Mouse (Mus musculus) kidney, embryonic 15.5 days (tissue): ENCODE data around the gene A830031A19Rik. TPM values are rescaled to one million over a fixed set of nuclear protein-coding genes. Genes with fewer than 3 reads are reported as not detected.

Source experiments
- ATAC-seq: fragments of 200-750 bp; cut with Nextera tagmentation; replicated peaks from 2 replicates; pipeline ENCODE4 v1.8.0; 2017; ENCODE audit warnings: moderate TSS enrichment; ENCODE audit not compliant: low FRiP score
- H3K27ac ChIP-seq: fragments of 300-500 bp; sonication (generic); 2 replicates; pipeline ENCODE4 v1.5.1; 2015; ENCODE audit warnings: mild to moderate bottlenecking, inconsistent platforms
- H3K27me3 ChIP-seq: fragments of 300-500 bp; sonication (generic); 2 replicates; pipeline ENCODE4 v1.6.1; 2015; ENCODE audit warnings: inconsistent platforms
- H3K36me3 ChIP-seq: fragments of 300-500 bp; sonication (generic); 2 replicates; pipeline ENCODE4 v1.6.1; 2015; ENCODE audit warnings: inconsistent platforms
- H3K4me1 ChIP-seq: fragments of 300-500 bp; sonication (generic); 2 replicates; pipeline ENCODE4 v1.6.1; 2015; ENCODE audit warnings: inconsistent platforms
- H3K4me2 ChIP-seq: fragments of 300-500 bp; sonication (generic); 2 replicates; pipeline ENCODE4 v1.6.1; 2015; ENCODE audit warnings: moderate library complexity, mild to moderate bottlenecking, inconsistent platforms
- H3K4me3 ChIP-seq: fragments of 300-500 bp; sonication (generic); replicated peaks from 2 replicates; pipeline ENCODE4 v1.5.1; 2015; ENCODE audit warnings: mild to moderate bottlenecking, inconsistent platforms
- H3K9ac ChIP-seq: fragments of 300-500 bp; sonication (generic); 2 replicates; pipeline ENCODE4 v1.6.1; 2015; ENCODE audit warnings: mild to moderate bottlenecking, inconsistent platforms
- H3K9me3 ChIP-seq: fragments of 300-500 bp; sonication (generic); replicated peaks from 2 replicates; pipeline ENCODE4 v1.6.1; 2016; ENCODE audit warnings: inconsistent platforms
- WGBS: fragments of 180-500 bp; shearing (Covaris S2); methylation state at CpG from one replicate; pipeline ENCODE4 v1.1.7; 2015; ENCODE audit warnings: mixed read lengths; 5-methylcytosine and 5-hydroxymethylcytosine counted together
- polyA plus RNA-seq: library from polyadenylated mRNA; unstranded; fragments of >200 nt; fragmentation: Nextera tagmentation; extraction: Ambion mirVana; gene quantifications from 2 replicates; pipeline ENCODE4 v1.2.1, GENCODE M21; 2015

The A830031A19Rik gene
- polyA plus RNA-seq, 1 experiment from 2014 or later, result not detected

DNA sequence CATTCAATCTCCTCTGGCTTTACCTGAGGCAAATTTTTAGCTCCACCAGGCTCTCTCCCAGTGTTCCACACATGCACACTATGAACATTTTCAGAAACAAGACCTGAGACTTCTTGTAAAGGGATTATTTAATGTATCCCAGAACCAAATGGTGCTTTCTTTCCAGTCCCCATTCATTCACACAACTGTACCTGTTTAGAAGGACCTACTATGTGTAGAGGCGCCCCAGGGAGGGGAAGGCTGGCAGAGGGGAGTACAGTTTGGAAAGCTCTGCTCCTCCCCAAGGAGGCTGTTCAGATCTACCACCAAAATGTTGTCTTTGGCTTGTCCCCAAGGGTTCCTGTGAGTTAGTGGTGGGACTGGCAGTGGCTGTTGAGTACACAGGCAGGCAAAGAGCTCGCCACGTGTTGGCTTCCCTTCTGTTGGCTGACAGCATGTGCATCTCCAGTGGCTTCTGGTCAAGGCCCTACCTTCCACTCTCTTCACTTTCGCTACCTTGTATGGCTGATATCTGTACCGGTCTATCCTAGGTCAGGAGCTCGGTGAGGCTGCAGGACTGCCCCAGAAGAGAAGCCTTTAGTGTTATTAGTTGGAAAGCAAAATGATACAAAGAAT, 28.4 kb upstream of the A830031A19Rik start:
- Histone ChIP-seq H3K27ac (no peak overlapping the region), H3K4me3 (no peak overlapping the region), H3K36me3 (no peaks in the 10 kb centered on the region), H3K27me3 (peaks cover 45% of the 10 kb centered on the region), H3K4me2 (no peak overlapping the region), H3K4me1 (peaks cover 21% of the 10 kb centered on the region), H3K9ac (no peak overlapping the region), H3K9me3 (no peaks in the 10 kb centered on the region)
- WGBS, result 84% methylated on average over 6 of the region's 6 CpGs
- ATAC-seq, result no peak

DNA sequence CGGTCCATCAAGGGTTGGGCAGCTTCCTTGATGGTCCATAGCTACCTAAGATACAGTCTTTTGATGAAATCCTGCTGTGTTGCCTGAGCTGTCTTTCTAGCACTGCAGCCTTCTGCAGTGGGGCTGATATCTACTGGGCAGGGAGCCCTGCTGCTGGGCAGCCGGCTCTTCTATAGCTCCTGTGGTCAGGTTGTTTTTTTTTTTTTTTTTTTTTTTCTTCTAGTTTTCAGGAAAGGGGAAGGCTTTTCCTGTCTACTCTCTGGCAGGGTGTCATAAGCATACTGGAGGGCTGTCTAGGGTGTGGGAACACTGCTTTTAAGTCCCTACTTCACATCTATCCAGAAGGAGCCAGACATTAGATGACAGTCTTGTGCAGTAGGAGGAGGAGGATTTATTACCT, 27.5 kb upstream of the A830031A19Rik start:
- no peaks in the 10 kb centered on the region for H3K9me3 ChIP-seq
- H3K9ac ChIP-seq, result no peak overlapping the region
- no peaks in the 10 kb centered on the region for H3K36me3 ChIP-seq
- no peak overlapping the region for H3K4me3 ChIP-seq
- H3K27ac ChIP-seq, result no peak overlapping the region
- no peak for ATAC-seq
- H3K27me3 ChIP-seq, result peaks cover 54% of the 10 kb centered on the region
- 67% methylated on average over 2 of the region's 2 CpGs for WGBS
- H3K4me1 ChIP-seq, result peaks cover 21% of the 10 kb centered on the region
- no peak overlapping the region for H3K4me2 ChIP-seq

DNA sequence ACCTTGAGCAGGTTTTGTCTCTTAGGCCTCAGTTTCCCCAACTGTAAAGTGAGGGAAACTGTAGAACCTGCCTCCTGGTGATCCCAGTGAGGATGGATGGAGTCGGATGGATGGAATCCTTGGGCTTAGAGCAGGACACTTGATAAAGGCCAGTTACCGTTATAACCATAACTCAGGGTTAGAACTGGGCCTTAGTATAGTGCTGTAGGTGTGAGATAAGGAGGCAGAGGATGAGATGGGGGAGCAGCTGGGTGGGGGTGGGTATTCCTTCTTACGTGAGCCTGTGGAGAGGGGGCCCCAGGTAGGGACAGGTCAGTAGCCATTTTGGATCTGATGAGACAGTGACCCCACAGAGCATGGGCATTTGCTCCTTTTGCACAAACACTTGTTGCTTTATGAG, 26.8 kb upstream of the A830031A19Rik start:
- Histone ChIP-seq H3K9ac (no peak overlapping the region), H3K4me3 (no peak overlapping the region), H3K27me3 (peaks cover 61% of the 10 kb centered on the region), H3K4me2 (no peak overlapping the region), H3K36me3 (no peaks in the 10 kb centered on the region), H3K4me1 (peaks cover 21% of the 10 kb centered on the region), H3K27ac (no peak overlapping the region), H3K9me3 (no peaks in the 10 kb centered on the region)
- ATAC-seq, result no peak
- WGBS, result 86% methylated on average over 3 of the region's 3 CpGs

DNA sequence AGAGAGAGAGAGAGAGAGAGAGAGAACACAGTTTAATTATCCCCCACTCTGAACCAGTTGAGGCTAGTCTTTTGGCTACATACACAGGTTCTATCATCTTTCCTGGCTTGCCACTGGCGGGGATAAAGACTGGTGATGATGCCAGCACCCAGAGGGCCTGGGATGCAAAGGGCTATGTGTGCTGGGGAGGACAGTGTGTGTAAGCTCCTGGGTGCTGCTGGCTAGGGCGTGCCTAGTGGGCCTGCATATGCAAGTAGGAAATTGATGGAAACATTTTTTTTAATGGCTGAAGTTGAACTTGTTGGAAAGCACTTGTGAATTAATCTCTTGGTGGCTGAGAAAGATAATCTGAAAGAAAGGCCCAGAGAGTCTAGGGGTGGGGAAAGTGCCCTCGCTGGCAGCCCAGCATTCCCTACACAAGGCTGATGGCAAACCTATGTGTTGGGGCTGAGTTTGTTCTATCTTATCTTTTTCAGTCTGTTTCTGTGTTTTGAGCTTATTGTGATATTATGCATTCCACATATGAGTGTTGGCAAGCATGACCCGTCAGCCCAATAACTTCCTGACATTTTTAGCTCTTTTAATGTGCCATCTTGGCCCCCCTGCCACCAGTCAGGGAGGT, 25.7 kb upstream of the A830031A19Rik start:
- WGBS, result 70% methylated on average over 4 of the region's 4 CpGs
- Histone ChIP-seq H3K9me3 (no peaks in the 10 kb centered on the region), H3K27me3 (peaks cover 67% of the 10 kb centered on the region), H3K4me3 (no peak overlapping the region), H3K27ac (no peak overlapping the region), H3K36me3 (no peaks in the 10 kb centered on the region), H3K4me2 (no peak overlapping the region), H3K9ac (no peak overlapping the region), H3K4me1 (peaks cover 21% of the 10 kb centered on the region)
- no peak for ATAC-seq

DNA sequence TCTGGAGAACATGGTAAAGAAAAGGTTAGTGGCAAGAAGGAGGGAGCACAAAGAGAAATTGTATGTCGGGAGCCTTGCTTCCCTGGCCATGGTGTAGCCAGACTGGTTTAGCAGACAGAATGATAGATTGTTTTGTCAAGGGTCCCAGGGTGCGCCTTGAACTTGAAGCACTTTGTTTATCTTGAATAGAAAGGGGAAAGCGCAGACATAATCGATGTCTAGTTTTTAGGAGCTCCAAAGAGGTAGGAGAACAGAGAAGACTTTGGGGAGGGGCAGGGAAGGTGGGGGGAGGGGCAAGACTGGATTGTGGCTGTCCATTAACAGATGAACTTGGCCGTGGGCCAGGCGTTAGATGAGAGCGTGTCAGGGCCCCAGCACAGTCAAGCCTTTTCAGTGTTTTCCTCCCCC, 25.0 kb upstream of the A830031A19Rik start:
- H3K4me2 ChIP-seq, result no peak overlapping the region
- no peaks in the 10 kb centered on the region for H3K36me3 ChIP-seq
- no peak overlapping the region for H3K9ac ChIP-seq
- 19% methylated on average over 7 of the region's 7 CpGs for WGBS
- peaks cover 21% of the 10 kb centered on the region for H3K4me1 ChIP-seq
- H3K27ac ChIP-seq, result no peak overlapping the region; the same call in 1 of the 2 replicates
- no peak overlapping the region for H3K4me3 ChIP-seq
- no peaks in the 10 kb centered on the region for H3K9me3 ChIP-seq
- ATAC-seq, result peak; percentile 67; the same call in 1 of the 2 replicates
- H3K27me3 ChIP-seq, result peaks cover 72% of the 10 kb centered on the region

DNA sequence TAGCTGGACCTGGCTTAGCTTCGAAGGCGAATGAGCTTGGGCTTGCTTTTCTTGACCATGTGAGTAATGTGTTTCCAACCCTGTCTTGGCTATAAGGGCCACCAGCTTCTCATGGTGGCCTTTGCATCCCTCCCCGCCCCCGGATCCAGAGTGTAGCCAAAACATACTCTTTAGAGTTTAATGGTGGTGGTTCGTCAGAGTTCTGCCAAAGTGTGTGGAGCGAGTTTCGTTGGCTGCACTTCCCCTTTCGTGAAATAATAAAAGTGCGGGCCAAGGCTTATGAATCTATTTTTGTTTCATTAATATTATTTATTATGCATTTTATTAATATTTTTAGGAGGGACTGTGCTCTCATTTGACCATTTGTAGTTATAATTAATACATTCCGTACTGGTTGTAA, 24.4 kb upstream of the A830031A19Rik start:
- Histone ChIP-seq H3K4me2 (no peak overlapping the region), H3K36me3 (no peaks in the 10 kb centered on the region), H3K9me3 (no peaks in the 10 kb centered on the region), H3K9ac (no peak overlapping the region), H3K27ac (no peak overlapping the region), H3K4me1 (peaks cover 19% of the 10 kb centered on the region), H3K4me3 (no peak overlapping the region), H3K27me3 (peaks cover 75% of the 10 kb centered on the region)
- WGBS, result 62% methylated on average over 10 of the region's 10 CpGs
- no peak for ATAC-seq

DNA sequence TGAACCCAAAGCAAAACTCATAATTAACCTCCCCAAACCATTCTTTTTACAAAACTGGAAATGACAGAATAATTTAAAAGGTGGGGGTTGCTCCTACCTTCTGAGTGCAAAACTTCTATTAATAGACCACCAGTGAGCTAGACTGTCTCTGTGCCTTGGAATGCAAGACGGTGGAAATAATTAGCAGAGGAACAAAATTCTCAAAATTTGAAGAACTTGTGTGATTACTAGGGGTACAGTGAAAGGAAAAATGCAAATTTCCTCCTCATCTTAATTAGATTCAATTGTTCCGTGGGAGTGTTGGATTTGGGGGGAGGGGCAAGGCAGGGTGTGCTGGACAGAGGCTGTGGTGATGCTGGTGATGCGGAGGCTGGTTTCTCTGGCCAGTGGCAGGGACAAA, 23.8 kb upstream of the A830031A19Rik start:
- Histone ChIP-seq H3K9ac (no peak overlapping the region), H3K27ac (no peak overlapping the region), H3K4me1 (peaks cover 17% of the 10 kb centered on the region), H3K4me3 (no peak overlapping the region), H3K9me3 (no peaks in the 10 kb centered on the region), H3K27me3 (peaks cover 80% of the 10 kb centered on the region), H3K4me2 (no peak overlapping the region), H3K36me3 (no peaks in the 10 kb centered on the region)
- WGBS, result 48% methylated on average over 3 of the region's 3 CpGs
- ATAC-seq, result no peak

DNA sequence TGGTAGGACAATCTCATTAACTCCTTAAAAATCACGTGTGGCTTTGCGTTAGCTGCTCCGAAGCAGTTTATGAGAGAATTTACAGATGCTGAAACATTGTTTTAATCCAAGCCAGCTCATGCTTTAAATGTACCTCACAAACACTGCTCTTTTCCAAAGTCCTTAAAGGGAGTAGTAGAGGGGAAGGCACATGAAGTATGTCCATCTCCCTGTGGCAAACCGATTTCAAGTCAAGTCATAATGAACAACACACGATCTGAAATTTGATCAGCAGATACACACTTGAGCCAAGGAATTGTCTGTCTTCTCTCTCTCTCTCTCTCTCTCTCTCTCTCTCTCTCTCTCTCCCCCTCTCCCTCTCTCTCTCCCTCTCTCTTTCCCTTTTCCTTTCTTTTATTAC, 23.2 kb upstream of the A830031A19Rik start:
- Histone ChIP-seq H3K36me3 (no peaks in the 10 kb centered on the region), H3K9ac (no peak overlapping the region), H3K4me3 (no peak overlapping the region), H3K27me3 (peaks cover 79% of the 10 kb centered on the region), H3K9me3 (no peaks in the 10 kb centered on the region), H3K4me2 (no peak overlapping the region), H3K27ac (no peak overlapping the region), H3K4me1 (peaks cover 17% of the 10 kb centered on the region)
- 67% methylated on average over 5 of the region's 5 CpGs for WGBS
- no peak for ATAC-seq

DNA sequence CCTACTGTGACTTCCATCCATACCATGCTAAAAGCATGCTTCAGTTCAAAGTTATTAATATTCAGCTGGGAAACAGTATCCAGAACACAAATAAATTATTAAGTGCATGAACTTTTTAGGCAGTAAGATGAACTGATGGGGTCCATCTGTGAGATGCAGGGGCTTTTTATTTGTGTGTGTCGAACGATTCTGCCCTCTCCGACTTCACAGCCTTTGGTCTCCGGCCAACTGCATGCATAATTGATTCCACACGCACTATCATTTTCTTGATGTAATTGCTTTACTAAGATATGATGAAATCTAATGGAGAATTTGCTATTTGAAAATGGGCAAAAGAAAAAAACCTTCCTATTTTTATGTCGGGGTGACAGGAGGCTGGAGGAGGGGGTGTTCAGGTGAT, 22.2 kb upstream of the A830031A19Rik start:
- no peak overlapping the region for H3K4me3 ChIP-seq
- WGBS, result 53% methylated on average over 6 of the region's 6 CpGs
- H3K9ac ChIP-seq, result no peak overlapping the region
- H3K4me2 ChIP-seq, result no peak overlapping the region
- no peak for ATAC-seq
- H3K27ac ChIP-seq, result no peak overlapping the region
- H3K36me3 ChIP-seq, result no peaks in the 10 kb centered on the region
- peaks cover 17% of the 10 kb centered on the region for H3K4me1 ChIP-seq
- no peaks in the 10 kb centered on the region for H3K9me3 ChIP-seq
- H3K27me3 ChIP-seq, result peaks cover 83% of the 10 kb centered on the region

DNA sequence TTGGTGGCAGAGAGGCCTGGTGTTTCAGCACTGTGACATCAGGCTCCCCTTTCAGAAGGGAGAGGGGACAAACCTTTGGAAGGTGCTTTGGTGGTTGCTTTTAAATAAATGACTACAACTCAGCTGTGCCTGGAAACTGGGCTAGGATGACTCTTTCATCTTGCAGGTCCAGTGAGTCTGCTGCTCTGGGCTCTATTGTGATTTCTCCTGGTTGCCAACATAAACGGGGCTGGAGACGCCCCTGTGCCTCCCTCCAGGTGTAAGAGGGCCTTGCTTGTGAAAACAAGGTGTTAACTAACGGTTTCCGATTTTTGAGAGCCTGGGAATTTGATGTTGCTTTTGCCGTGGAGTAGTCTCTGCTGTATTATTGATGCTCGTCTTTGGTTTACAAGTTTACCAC, 21.6 kb upstream of the A830031A19Rik start:
- ATAC-seq, result no peak
- H3K4me3 ChIP-seq, result no peak overlapping the region
- H3K9ac ChIP-seq, result no peak overlapping the region
- H3K27ac ChIP-seq, result no peak overlapping the region
- H3K9me3 ChIP-seq, result no peaks in the 10 kb centered on the region
- H3K36me3 ChIP-seq, result no peaks in the 10 kb centered on the region
- H3K4me1 ChIP-seq, result peaks cover 21% of the 10 kb centered on the region
- no peak overlapping the region for H3K4me2 ChIP-seq
- H3K27me3 ChIP-seq, result peaks cover 84% of the 10 kb centered on the region
- WGBS, result 35% methylated on average over 6 of the region's 6 CpGs

DNA sequence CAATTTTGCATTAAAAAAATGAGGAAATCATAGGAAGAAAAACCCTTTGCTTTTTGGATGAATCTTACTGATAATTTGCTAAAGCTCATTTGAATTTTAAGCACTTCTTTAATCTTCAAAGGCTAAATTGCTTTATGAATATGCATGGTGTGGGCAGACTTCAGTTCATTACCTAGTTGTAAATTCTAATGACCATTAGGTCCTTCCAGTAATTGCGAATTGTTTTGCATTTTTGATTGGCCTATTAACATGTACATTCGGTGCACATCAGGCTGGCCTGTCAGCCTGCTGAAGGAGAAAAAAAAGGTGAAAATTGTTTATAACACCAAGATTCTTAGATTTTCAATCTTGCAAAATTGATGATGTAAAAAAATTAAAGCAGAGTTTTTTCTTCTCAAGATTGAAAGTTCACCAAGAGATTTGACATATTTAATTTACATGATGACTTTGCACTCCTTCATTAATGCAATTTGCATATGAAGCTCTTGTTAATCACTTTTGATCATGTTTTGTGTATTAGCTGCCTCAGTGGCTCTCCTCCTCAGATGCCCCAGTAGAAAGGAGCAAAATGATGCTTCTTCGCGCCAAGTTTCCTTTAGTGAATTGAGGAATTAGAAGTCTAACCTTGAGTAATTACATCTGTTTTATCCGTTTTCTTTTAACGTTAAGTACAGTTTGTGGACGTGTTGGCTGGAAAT, 21.0 kb upstream of the A830031A19Rik start:
- peaks cover 21% of the 10 kb centered on the region for H3K4me1 ChIP-seq
- ATAC-seq, result no peak
- H3K9ac ChIP-seq, result no peak overlapping the region
- no peaks in the 10 kb centered on the region for H3K36me3 ChIP-seq
- WGBS, result 56% methylated on average over 7 of the region's 7 CpGs
- H3K9me3 ChIP-seq, result no peaks in the 10 kb centered on the region
- H3K27me3 ChIP-seq, result peaks cover 84% of the 10 kb centered on the region
- H3K4me3 ChIP-seq, result no peak overlapping the region
- H3K27ac ChIP-seq, result no peak overlapping the region
- H3K4me2 ChIP-seq, result no peak overlapping the region

DNA sequence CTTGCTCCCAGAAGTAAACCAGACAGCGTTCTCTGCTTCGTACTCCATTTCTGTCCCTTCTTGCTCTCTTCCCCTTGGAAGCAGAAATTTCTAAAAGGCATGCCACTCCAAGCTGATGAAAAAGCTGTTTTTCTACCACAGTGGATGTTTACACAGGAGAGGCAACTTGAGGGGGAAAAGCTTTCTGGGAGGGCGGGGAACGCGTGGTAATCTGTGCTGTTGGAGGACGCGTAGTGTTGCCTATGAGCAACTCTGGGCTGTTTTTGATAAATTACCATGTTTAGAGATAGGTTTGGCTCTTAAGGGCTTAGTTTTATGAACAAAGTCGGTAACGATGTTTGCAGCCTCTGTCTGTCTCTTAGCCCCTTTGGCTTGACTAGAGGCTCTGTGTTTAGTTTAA, 20.4 kb upstream of the A830031A19Rik start:
- Histone ChIP-seq H3K27me3 (peaks cover 85% of the 10 kb centered on the region), H3K36me3 (no peaks in the 10 kb centered on the region), H3K9me3 (no peaks in the 10 kb centered on the region), H3K4me1 (peaks cover 16% of the 10 kb centered on the region), H3K4me2 (no peak overlapping the region), H3K27ac (no peak overlapping the region), H3K9ac (no peak overlapping the region), H3K4me3 (no peak overlapping the region)
- no peak for ATAC-seq
- WGBS, result 38% methylated on average over 9 of the region's 9 CpGs
